Mouse (Mus musculus): ENCODE measurements around the gene Hcn3. TPM values are rescaled to one million over a fixed set of nuclear protein-coding genes. Genes with fewer than 3 reads are reported as not detected.
A peak's percentile ranks its signal among the peaks of the same experiment; 100 is the strongest.

Hcn3 gene
- polyA plus RNA-seq, 1 experiment from 2014 or later, result 2.2 TPM

DNA sequence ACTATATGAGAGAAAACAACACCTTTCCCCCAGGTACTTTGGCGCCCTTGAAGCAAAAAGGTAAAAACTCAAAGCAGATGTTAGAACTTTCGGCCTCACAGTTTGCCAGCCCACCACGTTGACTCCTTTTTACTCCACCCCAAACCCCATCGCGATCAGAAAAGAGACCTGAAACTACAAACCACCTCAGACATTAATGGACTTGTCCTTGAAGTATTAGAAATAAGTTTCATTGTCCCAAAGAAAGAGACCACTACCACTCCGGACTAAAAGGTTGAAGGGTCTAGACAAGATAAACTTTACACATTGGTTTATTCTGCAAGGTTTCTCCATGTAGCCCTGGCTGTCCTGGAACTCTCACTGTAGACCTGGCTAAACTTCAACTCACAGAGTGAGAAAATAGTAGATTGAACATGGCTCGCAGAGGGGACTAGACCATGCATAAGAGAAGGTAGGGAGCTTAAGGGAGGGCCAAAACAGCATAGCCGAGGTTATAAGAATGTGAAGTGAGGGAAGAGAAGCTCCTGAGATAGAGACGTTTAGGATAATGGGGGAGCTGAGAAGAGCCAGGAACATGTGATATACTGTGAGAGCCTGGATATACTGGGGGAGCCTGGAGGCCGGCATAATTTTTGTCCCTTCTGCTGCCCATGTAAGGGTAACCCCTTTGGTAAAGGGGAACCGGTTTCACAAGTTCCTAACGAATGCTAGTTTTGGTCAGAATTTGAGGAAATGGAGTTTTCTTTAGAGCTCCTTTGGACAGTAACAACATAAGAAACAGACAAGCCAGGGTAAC, 57.3 kb downstream of the Hcn3 start:
- Histone ChIP-seq H3K27ac (peak overlapping the region; percentile 64), H3K9ac (no peak overlapping the region), H3K4me3 (peak overlapping the region; percentile 62), H3K36me3 (peaks cover 21% of the 10 kb centered on the region), H3K9me3 (no peaks in the 10 kb centered on the region), H3K4me2 (peak overlapping the region; percentile 39), H3K27me3 (no peaks in the 10 kb centered on the region), H3K4me1 (peaks cover 32% of the 10 kb centered on the region)
- ATAC-seq (ENCODE audit: insufficient number of reproducible peaks, low FRiP score, low TSS enrichment, low read depth), result no peak
- WGBS, result 52% methylated on average over 12 of the region's 12 CpGs

- Histone ChIP-seq H3K4me2 (peak within 1 kb of the TSS; percentile 84), H3K9me3 (no peaks in the 10 kb centered on the region), H3K4me1 (peaks cover 32% of the 10 kb centered on the region), H3K4me3 (peak within 1 kb of the TSS; percentile 62), H3K27me3 (no peaks in the 10 kb centered on the region), H3K9ac (peak within 1 kb of the TSS; percentile 67), H3K36me3 (peaks cover 26% of the 10 kb centered on the region), H3K27ac (peak within 1 kb of the TSS; percentile 82)
- under 1% methylated on average over 26 of the region's 26 CpGs for WGBS
- peak; percentile 98 for ATAC-seq (ENCODE audit: insufficient number of reproducible peaks, low FRiP score, low TSS enrichment, low read depth)
These were observed 58.0 kb downstream of the Hcn3 start, which contains the start of gene Fdps for GRCm38 (mm10) chr3:89101812-89102494. Gene Fdps (minus strand): TSS chr3:89101959.

DNA sequence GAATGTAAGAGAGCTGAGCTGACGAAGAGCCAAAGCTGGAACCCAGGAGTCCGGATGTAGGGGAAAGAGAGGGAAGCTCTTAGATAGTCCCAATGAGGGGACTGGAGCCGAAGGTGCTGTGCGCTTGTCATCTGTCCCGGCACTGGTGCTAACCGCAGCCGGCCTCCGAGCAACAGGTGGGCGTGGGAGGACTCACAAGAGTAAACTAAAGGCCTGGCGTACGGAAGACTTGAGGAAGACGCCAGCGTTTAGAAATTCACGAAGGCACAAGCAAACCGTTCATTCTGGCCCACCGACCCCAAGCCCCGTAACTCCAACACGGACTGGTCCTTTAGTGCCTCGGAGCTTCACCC, 58.6 kb downstream of the Hcn3 start:
- no peak for ATAC-seq (ENCODE audit: insufficient number of reproducible peaks, low FRiP score, low TSS enrichment, low read depth)
- Histone ChIP-seq H3K27me3 (no peaks in the 10 kb centered on the region), H3K36me3 (peaks cover 31% of the 10 kb centered on the region), H3K9me3 (no peaks in the 10 kb centered on the region), H3K4me3 (peak overlapping the region; percentile 62), H3K4me1 (peaks cover 32% of the 10 kb centered on the region), H3K9ac (peak overlapping the region; percentile 67), H3K4me2 (peak overlapping the region; percentile 84), H3K27ac (peak overlapping the region; percentile 82)
- 0% methylated on average over 19 of the region's 19 CpGs for WGBS

DNA sequence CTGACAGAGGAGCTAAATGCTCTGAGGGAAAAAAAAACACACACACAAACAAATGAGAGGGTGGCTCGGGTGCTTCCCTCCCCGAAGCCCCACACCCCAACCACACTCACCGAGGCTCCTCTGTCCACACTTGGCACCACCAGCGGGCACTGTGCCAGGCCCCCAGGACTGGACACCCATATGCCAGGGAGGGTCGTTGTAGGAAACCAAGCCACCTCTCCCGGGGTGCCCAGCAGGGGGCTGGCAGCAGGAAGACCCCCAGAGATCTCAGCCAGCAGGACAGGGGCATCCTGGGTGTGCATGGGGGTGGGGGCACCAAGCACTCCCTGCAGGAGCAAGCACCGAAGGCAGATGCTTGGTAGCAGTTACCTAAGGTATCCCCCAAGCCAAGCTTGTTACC, 59.2 kb downstream of the Hcn3 start, which contains the start of gene Gm43738:
Gene Gm43738 (minus strand): TSS at position 289 of the 400 bp plus-strand sequence.
- WGBS, result 33% methylated on average over 7 of the region's 7 CpGs
- no peak for ATAC-seq (ENCODE audit: insufficient number of reproducible peaks, low FRiP score, low TSS enrichment, low read depth)
- H3K36me3 ChIP-seq, result peaks cover 37% of the 10 kb centered on the region

More for the DNA sequence above, 59.2 kb downstream of the Hcn3 start, which contains the start of gene Gm43738:
- H3K9me3 ChIP-seq, result no peaks in the 10 kb centered on the region
- H3K4me2 ChIP-seq, result peak within 1 kb of the TSS; percentile 84
- H3K9ac ChIP-seq, result peak within 1 kb of the TSS; percentile 67
- H3K27me3 ChIP-seq, result no peaks in the 10 kb centered on the region
- H3K4me3 ChIP-seq, result peak within 1 kb of the TSS; percentile 62
- peak within 1 kb of the TSS; percentile 82 for H3K27ac ChIP-seq
- H3K4me1 ChIP-seq, result peaks cover 32% of the 10 kb centered on the region

Other genes starting within 250 kb of the Hcn3 start
- 40.6 and 41.3 TPM in 2 replicates for gene Msto1, start 246.2 kb downstream of the Hcn3 start, polyA plus RNA-seq (2015; fragmentation: Nextera tagmentation; extraction: Ambion mirVana)
- gene Ash1l, start 209.6 kb downstream of the Hcn3 start, polyA plus RNA-seq (2015; fragmentation: Nextera tagmentation; extraction: Ambion mirVana), result 19.7 and 21.3 TPM in 2 replicates
- gene Dap3, start 209.0 kb downstream of the Hcn3 start, polyA plus RNA-seq (2015; fragmentation: Nextera tagmentation; extraction: Ambion mirVana), result 142 and 145 TPM in 2 replicates
- 29.2 and 31.1 TPM in 2 replicates for gene Rusc1, start 66.9 kb downstream of the Hcn3 start, polyA plus RNA-seq (2015; fragmentation: Nextera tagmentation; extraction: Ambion mirVana)
- gene Gm43738, start 59.1 kb downstream of the Hcn3 start, polyA plus RNA-seq (2015; fragmentation: Nextera tagmentation; extraction: Ambion mirVana), result not detected in 2 replicates
- gene Fdps, start 58.2 kb downstream of the Hcn3 start, polyA plus RNA-seq (2015; fragmentation: Nextera tagmentation; extraction: Ambion mirVana), result 253 and 265 TPM in 2 replicates
- gene Pklr, start 24.1 kb downstream of the Hcn3 start, polyA plus RNA-seq (2015; fragmentation: Nextera tagmentation; extraction: Ambion mirVana), result 0.20 and 0.23 TPM in 2 replicates
- gene Clk2, start 4.6 kb upstream of the Hcn3 start, polyA plus RNA-seq (2015; fragmentation: Nextera tagmentation; extraction: Ambion mirVana), result 23.9 and 25.0 TPM in 2 replicates
- gene Scamp3, start 17.3 kb upstream of the Hcn3 start, polyA plus RNA-seq (2015; fragmentation: Nextera tagmentation; extraction: Ambion mirVana), result 101 and 115 TPM in 2 replicates
- gene Fam189b, start 22.9 kb upstream of the Hcn3 start, polyA plus RNA-seq (2015; fragmentation: Nextera tagmentation; extraction: Ambion mirVana), result 31.4 and 34.0 TPM in 2 replicates
- 62.5 and 70.9 TPM in 2 replicates for gene Gba, start 42.7 kb upstream of the Hcn3 start, polyA plus RNA-seq (2015; fragmentation: Nextera tagmentation; extraction: Ambion mirVana)
- gene Thbs3, start 55.0 kb upstream of the Hcn3 start, polyA plus RNA-seq (2015; fragmentation: Nextera tagmentation; extraction: Ambion mirVana), result 94.0 and 116 TPM in 2 replicates
- gene Mtx1, start 66.9 kb upstream of the Hcn3 start, polyA plus RNA-seq (2015; fragmentation: Nextera tagmentation; extraction: Ambion mirVana), result 156 and 180 TPM in 2 replicates
- gene Muc1, start 68.9 kb upstream of the Hcn3 start, polyA plus RNA-seq (2015; fragmentation: Nextera tagmentation; extraction: Ambion mirVana), result 0.64 and 0.68 TPM in 2 replicates
- gene Krtcap2, start 85.8 kb upstream of the Hcn3 start, polyA plus RNA-seq (2015; fragmentation: Nextera tagmentation; extraction: Ambion mirVana), result 307 and 334 TPM in 2 replicates
- 4.0 and 4.7 TPM in 2 replicates for gene Trim46, start 86.1 kb upstream of the Hcn3 start, polyA plus RNA-seq (2015; fragmentation: Nextera tagmentation; extraction: Ambion mirVana)
- 131 and 161 TPM in 2 replicates for gene Dpm3, start 99.2 kb upstream of the Hcn3 start, polyA plus RNA-seq (2015; fragmentation: Nextera tagmentation; extraction: Ambion mirVana)
- 91.9 and 92.8 TPM in 2 replicates for gene Slc50a1, start 110.4 kb upstream of the Hcn3 start, polyA plus RNA-seq (2015; fragmentation: Nextera tagmentation; extraction: Ambion mirVana)
- 59.6 and 64.2 TPM in 2 replicates for gene Efna1, start 120.9 kb upstream of the Hcn3 start, polyA plus RNA-seq (2015; fragmentation: Nextera tagmentation; extraction: Ambion mirVana)
- 57.9 and 59.2 TPM in 2 replicates for gene Efna3, start 162.8 kb upstream of the Hcn3 start, polyA plus RNA-seq (2015; fragmentation: Nextera tagmentation; extraction: Ambion mirVana)
- gene Efna4, start 177.8 kb upstream of the Hcn3 start, polyA plus RNA-seq (2015; fragmentation: Nextera tagmentation; extraction: Ambion mirVana), result 30.4 and 34.4 TPM in 2 replicates
- 94.4 and 106 TPM in 2 replicates for gene Adam15, start 189.8 kb upstream of the Hcn3 start, polyA plus RNA-seq (2015; fragmentation: Nextera tagmentation; extraction: Ambion mirVana)
- 0.20 and 0.23 TPM in 2 replicates for gene Dcst2, start 201.8 kb upstream of the Hcn3 start, polyA plus RNA-seq (2015; fragmentation: Nextera tagmentation; extraction: Ambion mirVana)
- 0.52 and 0.76 TPM in 2 replicates for gene Dcst1, start 205.1 kb upstream of the Hcn3 start, polyA plus RNA-seq (2015; fragmentation: Nextera tagmentation; extraction: Ambion mirVana)
- gene Zbtb7b, start 234.6 kb upstream of the Hcn3 start, polyA plus RNA-seq (2015; fragmentation: Nextera tagmentation; extraction: Ambion mirVana), result 7.0 and 7.2 TPM in 2 replicates
- gene Lenep, start 242.6 kb upstream of the Hcn3 start, polyA plus RNA-seq (2015; fragmentation: Nextera tagmentation; extraction: Ambion mirVana), result not detected in 2 replicates

All from limb, embryonic 15.5 days (tissue).